Mouse (Mus musculus) left cerebral cortex, adult 11 months (tissue): Measurements from ENCODE around the gene Timm10.

ENCODE experiments used
- DNase-seq: peaks from one replicate; pipeline ENCODE4 v3.0.0; 2022; ENCODE audit warnings: low spot score

The Timm10 gene

DNA sequence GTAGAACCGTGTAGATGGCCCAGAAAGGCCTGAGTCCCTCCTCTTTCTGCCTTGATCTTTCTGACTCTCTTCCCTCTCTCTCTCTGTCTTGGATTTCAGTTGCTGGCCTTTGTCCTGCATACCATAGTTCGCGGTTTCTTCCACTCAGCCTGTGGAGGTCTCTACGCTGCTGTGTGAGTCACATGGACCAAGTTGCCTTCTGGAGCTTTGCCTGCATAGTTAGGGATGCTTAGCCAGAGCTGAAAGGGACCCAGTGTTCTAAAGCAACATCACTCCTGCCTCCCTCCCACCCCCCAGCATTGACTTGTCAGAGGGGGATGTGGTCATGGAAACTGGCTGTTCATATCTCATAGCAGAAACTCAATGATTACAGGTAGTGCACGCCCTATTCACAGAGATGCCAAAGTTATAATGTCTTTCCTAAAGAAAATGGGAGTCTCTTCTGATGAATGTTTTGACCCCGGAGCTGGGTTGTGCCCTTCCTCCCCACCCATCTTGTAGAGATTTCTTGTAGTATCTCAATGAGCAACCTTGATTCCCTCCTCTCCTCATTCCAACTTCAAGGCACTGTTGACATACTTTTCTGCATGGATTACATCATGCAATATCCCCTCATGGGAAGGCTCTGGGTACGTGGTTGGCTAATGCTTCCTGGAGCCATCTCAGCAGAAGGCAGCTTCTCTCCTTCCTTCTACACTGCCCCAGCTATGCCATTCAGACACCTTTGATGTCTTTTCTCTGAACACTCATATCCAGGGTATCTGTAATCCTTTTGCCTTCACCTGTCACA, 33.4 kb downstream of the Timm10 start:
- DNase-seq, result no peak

DNA sequence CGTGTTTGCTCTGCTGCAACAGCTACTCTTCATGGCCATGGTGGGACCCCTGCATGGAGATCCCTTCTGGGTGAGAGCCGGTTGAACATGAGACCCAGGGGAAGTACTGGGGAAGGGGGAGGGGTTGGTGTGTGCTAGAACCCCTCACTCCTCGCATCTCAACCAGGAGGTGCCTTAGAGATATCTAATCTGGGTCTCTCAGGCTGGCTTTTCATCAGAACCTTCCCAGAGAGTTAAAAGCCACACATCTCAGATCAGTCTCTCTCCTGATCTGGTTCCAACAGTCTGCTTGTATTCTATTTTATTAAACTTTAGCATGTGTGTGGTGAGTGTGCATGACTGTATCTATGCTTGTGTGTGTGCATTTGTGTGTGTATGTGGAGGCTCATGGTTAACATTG, 34.6 kb downstream of the Timm10 start:
- DNase-seq, result no peak

DNA sequence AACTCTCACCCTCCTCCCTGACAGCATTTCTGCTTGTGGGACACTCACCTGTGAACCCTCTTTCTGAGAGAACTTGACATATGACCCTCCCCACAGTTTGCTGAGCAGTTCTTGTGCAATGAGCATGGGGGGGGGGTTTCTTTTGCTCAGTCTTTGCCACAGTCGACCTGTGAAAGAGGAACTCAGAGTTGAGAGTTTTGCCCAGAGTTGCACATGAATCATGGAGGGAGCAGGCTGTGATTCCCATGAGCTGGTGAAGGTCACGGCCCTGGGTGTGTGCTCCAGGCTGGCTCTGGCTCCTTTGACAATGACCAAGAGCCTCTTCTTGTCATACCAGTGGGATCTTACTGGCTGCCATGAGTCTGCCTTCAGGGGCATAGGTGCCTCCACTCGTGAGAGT, 35.4 kb downstream of the Timm10 start:
- no peak for DNase-seq

DNA sequence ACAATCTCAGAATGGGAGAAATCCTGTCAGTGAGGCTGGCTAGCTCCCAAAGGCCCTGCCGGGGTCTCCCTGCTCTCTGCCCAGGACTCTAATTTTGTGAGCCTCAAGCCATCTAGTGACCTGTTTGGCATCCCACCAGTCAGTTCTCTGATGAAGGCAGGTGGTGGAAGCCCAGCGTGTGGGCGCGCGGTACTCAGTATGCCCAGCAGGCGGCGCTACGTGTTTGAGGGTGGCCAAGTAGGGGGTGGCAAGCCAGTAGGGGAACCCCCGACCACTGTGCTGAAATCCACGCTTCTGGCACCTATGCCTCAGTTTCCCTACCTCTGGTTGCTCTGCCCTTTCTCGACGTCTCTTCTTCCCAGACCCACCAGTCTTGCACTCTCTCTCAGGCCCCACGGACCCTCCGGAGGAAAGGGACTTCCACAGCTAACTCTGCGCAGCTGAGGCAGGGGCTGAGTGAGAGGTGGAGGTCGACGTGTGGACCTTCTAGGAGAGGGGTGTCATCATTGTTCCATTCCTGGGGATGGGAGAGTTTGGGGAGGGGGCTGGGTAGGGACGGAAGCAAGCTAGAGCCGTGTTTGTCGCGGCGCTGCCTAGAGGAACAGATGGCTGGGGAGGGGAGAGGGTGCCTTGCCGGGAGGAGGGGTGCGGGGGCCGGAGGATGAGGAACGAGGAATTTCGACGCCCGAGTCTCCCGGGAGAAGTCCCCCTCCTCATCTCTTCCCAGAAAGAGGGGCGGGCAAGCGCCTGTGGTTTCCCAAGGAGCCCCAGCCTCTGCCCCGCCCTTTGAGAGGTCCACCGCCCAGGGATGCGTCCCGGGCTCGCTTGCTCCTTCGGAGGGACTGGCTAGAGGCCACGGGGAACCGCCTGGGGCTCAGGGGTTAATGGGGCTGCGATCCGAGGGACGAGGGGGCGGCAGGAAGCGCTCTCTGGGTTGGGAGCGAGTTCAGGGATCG, 39.1 kb downstream of the Timm10 start:
- no peak for DNase-seq

DNA sequence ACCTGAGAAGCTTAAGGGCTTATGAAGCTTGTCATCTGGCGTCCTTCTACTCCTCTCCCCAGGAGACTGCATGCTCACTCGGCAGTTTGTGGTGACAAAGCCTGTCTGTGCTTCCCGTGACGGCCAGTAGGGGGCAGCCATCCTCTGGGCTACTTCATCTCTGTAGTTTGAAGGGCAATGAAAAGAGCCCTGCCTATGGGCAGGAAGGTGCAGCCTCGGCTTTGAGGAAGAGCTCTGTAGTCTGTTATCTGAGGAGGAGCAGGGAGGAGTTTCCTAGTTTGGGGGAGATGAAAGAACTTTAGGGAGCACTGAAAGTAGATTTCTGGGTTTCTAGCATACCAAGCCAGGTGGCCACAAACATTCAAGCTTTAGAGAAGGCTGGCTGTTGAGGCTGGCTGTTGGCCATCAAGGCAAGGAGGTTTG, 41.7 kb downstream of the Timm10 start:
- DNase-seq, result no peak

DNA sequence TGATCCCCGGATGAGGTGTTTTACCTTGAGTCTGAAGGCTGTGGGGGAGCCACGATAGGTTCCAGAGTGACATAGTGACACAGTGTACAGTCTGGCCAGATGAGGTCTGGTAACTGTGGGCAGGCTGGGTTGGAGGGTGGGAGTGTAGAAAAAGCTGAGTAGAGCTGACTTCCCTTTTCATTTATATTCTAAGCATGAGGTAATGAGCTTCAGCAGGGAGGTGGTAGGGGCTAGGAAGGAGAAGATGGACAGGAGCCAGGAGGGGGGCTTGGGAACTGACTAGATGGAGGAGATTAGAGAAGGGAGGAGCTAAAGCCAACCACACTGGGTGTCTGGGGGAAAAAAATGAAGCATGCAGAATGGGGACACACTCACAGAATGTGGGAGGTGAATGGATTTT, 42.2 kb downstream of the Timm10 start:
- no peak for DNase-seq

DNA sequence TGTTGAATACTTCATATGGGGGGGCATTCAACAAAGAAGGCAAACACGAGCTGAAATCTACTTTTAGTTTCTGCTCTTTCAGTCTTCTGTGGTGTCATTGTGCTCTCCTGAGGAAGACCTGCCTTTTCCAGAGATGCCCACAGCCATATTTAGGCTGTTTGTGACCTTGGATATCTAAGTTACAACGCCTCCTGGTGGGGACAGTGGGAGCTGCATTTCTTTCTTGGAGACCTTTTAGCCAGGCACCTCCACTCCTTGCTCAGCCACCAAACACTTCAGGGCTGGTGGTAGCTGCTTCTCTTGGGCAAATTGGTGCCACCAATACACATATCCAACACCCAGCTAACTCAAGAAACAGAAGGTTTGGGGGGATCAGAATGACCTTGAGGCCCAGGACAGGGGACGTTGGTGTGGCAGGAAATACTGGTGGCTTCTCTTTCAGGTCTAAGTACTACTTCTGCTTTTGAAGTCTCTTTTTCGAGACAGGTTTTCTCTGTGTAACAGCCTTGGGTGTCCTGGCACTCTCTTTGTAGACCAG, 43.9 kb downstream of the Timm10 start:
- DNase-seq, result no peak

DNA sequence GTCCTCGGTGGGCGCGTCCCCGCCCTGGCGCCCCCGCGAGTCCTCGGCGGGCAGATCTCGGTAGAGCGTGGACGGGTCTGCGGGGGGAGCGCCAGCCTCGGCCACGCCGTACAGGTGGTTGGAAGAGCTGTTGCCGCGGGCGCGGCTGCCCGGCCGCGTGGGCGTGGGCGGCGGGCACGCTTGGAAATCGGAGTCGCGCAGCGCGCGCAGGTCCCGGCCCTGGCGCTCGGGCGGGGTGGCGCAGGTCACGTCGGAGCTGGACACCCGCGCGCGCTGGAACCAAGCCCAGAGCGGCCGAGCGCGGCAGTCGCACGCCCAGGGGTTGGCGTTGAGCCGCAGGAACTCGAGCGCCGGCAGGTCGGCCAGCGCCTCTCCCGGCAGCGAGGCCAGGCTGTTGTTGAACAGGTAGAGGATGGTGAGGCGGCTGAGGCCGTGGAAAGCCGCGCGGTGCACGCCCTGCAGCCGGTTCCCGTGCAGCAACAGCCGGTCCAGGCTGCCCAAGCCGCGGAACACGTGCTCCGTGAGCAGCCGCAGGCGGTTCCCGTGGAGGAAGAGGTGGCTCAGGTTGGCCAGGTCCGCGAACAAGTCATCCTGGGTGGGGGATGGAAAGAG, 45.4 kb downstream of the Timm10 start:
- DNase-seq, result no peak

DNA sequence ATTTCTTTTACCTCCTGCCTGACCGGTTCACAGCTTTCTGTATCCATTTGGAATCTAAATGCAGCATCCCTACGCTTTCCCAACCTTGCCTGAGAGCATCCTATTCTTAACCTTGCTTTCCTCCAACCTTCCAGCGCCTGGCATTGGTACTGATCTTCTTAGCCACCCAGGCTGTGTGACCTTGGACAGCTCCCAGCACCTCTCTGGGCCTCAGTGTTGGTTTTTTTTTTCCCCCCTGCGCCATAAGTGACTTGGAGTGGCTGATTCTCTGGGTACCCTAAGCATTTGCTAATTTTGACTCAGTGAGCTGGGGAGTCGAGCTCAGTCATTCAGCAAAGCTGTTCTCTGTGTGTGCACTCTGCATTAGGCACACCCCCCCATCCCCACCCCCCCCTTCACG, 49.0 kb downstream of the Timm10 start:
- DNase-seq, result no peak
